Mouse (Mus musculus) erythroblast, embryonic 14.5 days (primary cell): ENCODE results near the gene Smim8.
"Not testable (repeated sequence)": the region's sequence is repeated elsewhere in the genome, so short reads cannot be mapped to it uniquely, and the experiment has no call there.

Experiments used
- GATA1 ChIP-seq: IDR thresholded peaks from 2 replicates; pipeline ENCODE4 v1.6.1; 2012; ENCODE audit warnings: low read length, inconsistent platforms, mixed read lengths
- TAL1 ChIP-seq: IDR thresholded peaks from 3 replicates; pipeline ENCODE4 v1.6.1; 2012; ENCODE audit warnings: low read length, inconsistent platforms, mixed read lengths

- not testable (repeated sequence) for TF ChIP-seq TAL1, GATA1
These were observed 44.8 kb downstream of the Smim8 start for GRCm38 (mm10) chr4:34733415-34733814.
